Comparison of ENCODE assay signal across 9 mouse cellular contexts in genomic region chr15:103178137-103178536, GRCm38 (mm10). TPM values are rescaled to one million over a fixed set of nuclear protein-coding genes. Genes with fewer than 3 reads are reported as not detected.
DNase-seq lines count a peak whose midpoint lies in the region; ATAC-seq and TF ChIP-seq lines count a peak whose summit lies in the region.
"Had no signal": no experiment of that assay in that cellular context is flagged by ENCODE, and none has a peak within 500 bp of the region (broad histone marks: within the 10 kb centered on the region; RNA-seq: fewer than 3 reads in every experiment).

No protein-coding gene starts in this region.

- H3K27me3 ChIP-seq in E14TG2a.4 (ENCODE audit: insufficient read depth, low read length): peaks cover 85% of the 10 kb centered on the region
- peaks cover 70% of the 10 kb centered on the region for H3K27me3 ChIP-seq in liver, embryonic 14.5 days (ENCODE audit: control insufficient read depth, insufficient read depth, low read length)

- H3K9ac ChIP-seq in liver, embryonic 14.5 days (replicated peaks): no peak overlapping the region
- H3K9ac ChIP-seq: stomach, embryonic 15.5 days had no signal

- TF ChIP-seq CTCF in E14TG2a.4 (conservative IDR thresholded peaks at IDR 0.05; ENCODE audit: low read length): peak; percentile 94
- TF ChIP-seq CTCF in liver, embryonic 14.5 days (IDR thresholded peaks at IDR 0.05; ENCODE audit: low read depth): peak; percentile 91

- peak; percentile 45 to 47 for DNase-seq in heart, postnatal 36 days
- no peak for DNase-seq in heart, postnatal 25 days (ENCODE audit: low spot score)
- DNase-seq in embryo, embryonic 11 days: peak; percentile 81
- no peak for DNase-seq in liver, embryonic 14.5 days (ENCODE audit: low read depth in 3 of 3, low spot score in 3 of 3)
- DNase-seq in thymus, postnatal 14 days: peak; percentile 64
- no peak for DNase-seq in urinary bladder, postnatal 36 days (ENCODE audit: low spot score in 2 of 2)

- H3K27ac ChIP-seq in liver, embryonic 14.5 days: no peak overlapping the region
- H3K27ac ChIP-seq: stomach, embryonic 15.5 days had no signal

- 3% methylated on average over 12 of the region's 12 CpGs for WGBS in liver, embryonic 14.5 days (ENCODE audit: insufficient replicate concordance)

- no peak overlapping the region for H3K4me2 ChIP-seq in liver, embryonic 14.5 days (ENCODE audit: low read depth)

- no peaks in the 10 kb centered on the region for H3K36me3 ChIP-seq in E14TG2a.4 (ENCODE audit: insufficient read depth, low read length)
- H3K36me3 ChIP-seq in liver, embryonic 14.5 days (replicated peaks; ENCODE audit: control insufficient read depth, insufficient read depth, low read depth): no peaks in the 10 kb centered on the region
- H3K36me3 ChIP-seq: stomach, embryonic 15.5 days had no signal

- no peaks in the 10 kb centered on the region for H3K9me3 ChIP-seq in E14TG2a.4 (ENCODE audit: low read length)
- H3K9me3 ChIP-seq in liver, embryonic 14.5 days (ENCODE audit: control insufficient read depth, low read length): no peaks in the 10 kb centered on the region
- H3K9me3 ChIP-seq: stomach, embryonic 15.5 days had no signal

- no peak for ATAC-seq in liver, embryonic 14.5 days (ENCODE audit: insufficient read depth)
- no peak for ATAC-seq in inflammation-experienced regulatory T-cells, adult 6 months

- intact Hi-C loops in heart, postnatal 36 days (cut with DNase I): loop anchor here (10.0 kb wide), 1 partner anchor 483 kb away; no protein-coding TSS in a partner anchor
- intact Hi-C loops in heart, postnatal 25 days (cut with DNase I): loop anchor here (5.0 kb wide), 1 partner anchor 416 kb away; no protein-coding TSS in a partner anchor

- TF ChIP-seq EP300 in liver, embryonic 14.5 days (IDR thresholded peaks at IDR 0.05; ENCODE audit: low read depth): no peak

- H3K4me1 ChIP-seq in E14TG2a.4 (replicated peaks; ENCODE audit: low read depth, low read length): peaks cover 47% of the 10 kb centered on the region
- H3K4me1 ChIP-seq in liver, embryonic 14.5 days (replicated peaks; ENCODE audit: control insufficient read depth in 2 of 2, insufficient read depth in 2 of 2, low read length in 1 of 2): peaks cover 0 to 3% of the 10 kb centered on the region in 2 experiments; a peak in 2 of 4 replicates

- peak overlapping the region; percentile 54; the same call in 1 of the 2 replicates for H3K4me3 ChIP-seq in E14TG2a.4 (replicated peaks; ENCODE audit: low read length)
- H3K4me3 ChIP-seq in liver, embryonic 14.5 days (ENCODE audit: insufficient read depth in 1 of 2, low read depth in 2 of 2, low read length in 2 of 2): no peak overlapping the region
- H3K4me3 ChIP-seq: stomach, embryonic 15.5 days had no signal

RNA-seq across cellular contexts. Expression of gene Smug1, which starts 11.2 kb away (rescaled TPM):
- 10 to 100 TPM; 13.2 to 15.7 TPM for total RNA-seq in heart, postnatal 36 days (2021)
- 10 to 100 TPM; 12.2 to 14.1 TPM for total RNA-seq in heart, postnatal 25 days (2021)
- polyA plus RNA-seq in liver, embryonic 14.5 days (2012; rRNA removed): 3.6 and 4.4 TPM in 2 replicates
- polyA plus RNA-seq in liver, embryonic 14.5 days (2014; fragmentation: Nextera tagmentation; extraction: Ambion mirVana): 3.8 and 4.7 TPM in 2 replicates
- 1 to 10 TPM; 3.8 to 7.3 (median 6.4) TPM for polyA plus RNA-seq in inflammation-experienced regulatory T-cells, adult 6 months (2017; shearing (Covaris generic))

Comparison
In these comparisons a context has a peak if more than half of its experiments do, and no peak if none do; other contexts are left out.
1. DNase-seq: peak in heart, postnatal 36 days (2 of 2), embryo, embryonic 11 days (single experiment) and thymus, postnatal 14 days (single experiment); none in heart, postnatal 25 days (single experiment), liver, embryonic 14.5 days (0 of 3) and urinary bladder, postnatal 36 days (0 of 2).